Mouse (Mus musculus): ENCODE results near the gene Polr3g.

- TF ChIP-seq CTCF (IDR thresholded peaks at IDR 0.05; ENCODE audit: low read depth) (no peak), EP300 (IDR thresholded peaks at IDR 0.05; ENCODE audit: low read depth) (no peak)
Measured at GRCm38 (mm10) chr13:81694446-81694845, 16.4 kb downstream of the Polr3g start.

All from liver, embryonic 14.5 days (tissue).